Mouse (Mus musculus) spleen, postnatal 0 days (tissue): ENCODE results near the gene Fam168a. TPM values are rescaled to one million over a fixed set of nuclear protein-coding genes. Genes with fewer than 3 reads are reported as not detected.

Source experiments
- polyA plus RNA-seq: library from polyadenylated mRNA; unstranded; fragments of >200 nt; fragmentation: Nextera tagmentation; extraction: Ambion mirVana; gene quantifications from 2 replicates; pipeline ENCODE4 v1.2.1, GENCODE M21; 2015

The Fam168a gene
- polyA plus RNA-seq: 12.2 and 15.1 TPM in 2 replicates

DNA sequence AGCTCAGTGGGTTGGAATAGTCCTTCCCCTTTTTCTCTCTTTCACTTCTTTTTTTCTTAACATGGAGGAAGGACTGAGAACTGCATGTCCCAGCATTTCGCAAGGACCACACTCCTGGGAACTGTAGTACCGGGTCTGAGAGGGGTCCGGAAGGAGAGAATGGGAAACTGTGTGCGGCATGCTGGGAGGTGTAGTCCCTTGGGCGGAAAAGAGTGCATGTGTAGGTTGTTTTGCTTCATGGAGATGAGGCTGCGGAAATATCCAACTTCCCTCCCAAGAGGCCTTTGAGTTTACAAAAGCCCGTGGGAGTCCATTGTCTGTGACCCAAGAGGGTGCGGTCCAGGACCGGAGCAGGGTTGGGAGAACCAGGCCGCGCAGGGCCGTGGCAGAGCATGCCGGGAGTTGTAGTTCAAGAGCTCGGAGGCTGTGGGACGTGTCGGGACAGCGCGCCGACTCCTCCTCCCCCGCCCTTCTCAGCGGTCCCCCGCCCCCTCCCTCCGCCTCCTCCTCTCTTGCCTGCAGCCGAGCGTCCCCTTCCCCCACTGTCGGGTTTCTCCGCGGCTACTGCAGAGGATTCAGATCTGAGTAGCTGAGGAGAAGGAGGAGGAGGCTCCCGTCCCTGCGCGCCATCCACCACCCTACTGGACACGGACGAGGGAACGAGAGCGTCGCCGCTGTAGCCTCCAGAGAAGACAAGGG is at the start of gene Fam168a:
Gene Fam168a (plus strand): TSS at position 493 of the 699 bp plus-strand sequence.

DNA sequence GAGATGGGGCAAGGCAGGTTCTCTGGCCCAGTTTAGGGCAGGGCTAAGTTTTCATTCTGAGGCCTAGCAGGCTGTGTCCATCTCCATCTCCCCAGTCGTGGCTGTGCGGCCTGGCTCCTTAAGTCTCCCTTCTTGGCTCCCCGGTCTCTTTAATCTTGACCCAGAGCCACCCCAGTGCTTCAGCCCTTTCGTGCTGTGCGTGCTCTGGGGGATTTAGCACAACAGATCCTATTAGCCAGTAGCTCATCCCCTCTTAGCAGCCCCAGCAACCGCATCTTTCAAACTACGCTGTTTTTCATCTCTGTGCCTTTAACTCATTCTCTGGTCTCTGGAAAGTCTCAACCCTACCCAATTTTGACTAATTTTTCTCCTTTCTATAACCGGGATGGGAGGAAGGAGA is 44.2 kb upstream of the Fam168a start, which contains the start of gene Plekhb1:
Gene Plekhb1 (minus strand): TSS at position 184 of the 400 bp plus-strand sequence.

GRCm38 (mm10) chr7:100862828-100863638 is 156.6 kb downstream of the Fam168a start, which contains the start of gene Relt:
TSS of gene Relt (minus strand) at chr7:100863446.

Other genes starting within 250 kb of the Fam168a start
- not detected in 2 replicates for gene Ucp3, start 233.6 kb upstream of the Fam168a start, polyA plus RNA-seq
- 1,043 and 1,112 TPM in 2 replicates for gene Ucp2, start 213.3 kb upstream of the Fam168a start, polyA plus RNA-seq
- 1.8 and 2.7 TPM in 2 replicates for gene Dnajb13, start 191.7 kb upstream of the Fam168a start, polyA plus RNA-seq
- 12.5 and 14.3 TPM in 2 replicates for gene Coa4, start 169.6 kb upstream of the Fam168a start, polyA plus RNA-seq
- gene Rab6a, start 99.2 kb upstream of the Fam168a start, polyA plus RNA-seq: 53.3 and 53.4 TPM in 2 replicates
- 54.7 and 58.1 TPM in 2 replicates for gene Mrpl48, start 98.3 kb upstream of the Fam168a start, polyA plus RNA-seq
- gene Plekhb1, start 44.2 kb upstream of the Fam168a start, polyA plus RNA-seq: 0.36 and 0.38 TPM in 2 replicates
- gene Relt, start 156.8 kb downstream of the Fam168a start, polyA plus RNA-seq: 20.1 and 22.4 TPM in 2 replicates
- gene Arhgef17, start 225.5 kb downstream of the Fam168a start, polyA plus RNA-seq: 1.9 and 2.7 TPM in 2 replicates